Mouse (Mus musculus) hindbrain, postnatal 0 days (tissue): Measurements from ENCODE around the gene Lonp2. TPM values are rescaled to one million over a fixed set of nuclear protein-coding genes. Genes with fewer than 3 reads are reported as not detected.
A peak's percentile ranks its signal among the peaks of the same experiment; 100 is the strongest.

Experiments
- ATAC-seq: fragments of 200-750 bp; cut with Nextera tagmentation; 2 replicates; pipeline ENCODE4 v1.8.0; 2017; ENCODE audit warnings: mild to moderate bottlenecking, moderate TSS enrichment, moderate library complexity
- DNase-seq: peaks from one replicate; pipeline ENCODE4 v3.0.0-alpha.2; 2015; ENCODE audit warnings: low spot score
- H3K27ac ChIP-seq: fragments of 300-500 bp; sonication (generic); 2 replicates; pipeline ENCODE4 v1.5.1; 2014; ENCODE audit warnings: mild to moderate bottlenecking
- H3K27me3 ChIP-seq: fragments of 300-500 bp; sonication (generic); 2 replicates; pipeline ENCODE4 v1.6.1; 2014; ENCODE audit warnings: low read length, mixed read lengths; ENCODE audit not compliant: insufficient read depth
- H3K36me3 ChIP-seq: fragments of 300-500 bp; sonication (generic); 2 replicates; pipeline ENCODE4 v1.6.1; 2014; ENCODE audit warnings: low read length, mixed read lengths; ENCODE audit not compliant: insufficient read depth
- H3K4me1 ChIP-seq: fragments of 300-500 bp; sonication (generic); 2 replicates; pipeline ENCODE4 v1.6.1; 2014; ENCODE audit warnings: antibody characterized with exemption, low read length, mixed read lengths; ENCODE audit not compliant: insufficient read depth
- H3K4me2 ChIP-seq: fragments of 300-500 bp; sonication (generic); 2 replicates; pipeline ENCODE4 v1.6.1; 2014; ENCODE audit warnings: low read depth, mild to moderate bottlenecking, low read length, moderate library complexity, mixed read lengths
- H3K4me3 ChIP-seq: fragments of 300-500 bp; sonication (generic); 2 replicates; pipeline ENCODE4 v1.5.1; 2014; ENCODE audit warnings: low read length
- H3K9ac ChIP-seq: fragments of 300-500 bp; sonication (generic); replicated peaks from 2 replicates; pipeline ENCODE4 v1.6.1; 2014; ENCODE audit warnings: mild to moderate bottlenecking, low read length, moderate library complexity, mixed read lengths
- H3K9me3 ChIP-seq: fragments of 300-500 bp; sonication (generic); 2 replicates; pipeline ENCODE4 v1.6.1; 2016; ENCODE audit warnings: low read length, mixed read lengths
- CTCF ChIP-seq: IDR thresholded peaks from 2 replicates; pipeline ENCODE4 v1.5.1; 2016; ENCODE audit warnings: antibody characterized with exemption, control low read depth, low read depth
- WGBS: fragments of 180-500 bp; shearing (Covaris S2); extraction: QIAGEN DNeasy Blood & Tissue Kit; methylation state at CpG from one replicate; pipeline ENCODE4 v1.1.7; 2014; 5-methylcytosine and 5-hydroxymethylcytosine counted together
- polyA plus RNA-seq: library from polyadenylated mRNA; unstranded; fragments of >200 nt; fragmentation: Nextera tagmentation; extraction: Ambion mirVana; gene quantifications from 2 replicates; pipeline ENCODE4 v1.2.1, GENCODE M21; 2015
- total RNA-seq: library from RNA; depleted of rRNA; stranded (reverse); fragments of >200 nt; gene quantifications from 2 replicates; pipeline ENCODE4 v1.2.3, GENCODE M21; 2014

Gene Lonp2
- total and polyA plus RNA-seq, 2 experiments from 2014 or later, result 58.8 to 65.2 TPM

DNA sequence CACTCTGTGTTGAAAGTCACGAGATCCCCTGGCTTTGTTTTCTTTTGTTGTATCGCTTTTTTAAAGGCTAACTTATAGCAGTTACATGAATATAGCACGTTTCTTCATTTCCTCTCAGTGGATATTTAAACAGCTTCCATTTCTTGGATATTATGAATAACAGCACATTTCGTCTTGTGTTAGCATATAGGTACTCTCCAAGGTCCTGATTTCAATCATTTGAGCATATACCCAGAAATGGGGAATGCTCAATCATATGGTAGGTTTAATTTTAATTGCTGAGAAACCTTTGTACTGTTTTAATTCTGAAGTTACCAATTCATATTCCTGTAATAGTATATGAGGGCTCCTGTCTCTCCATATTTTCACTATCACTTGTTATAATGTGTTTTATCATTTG lies 15.1 kb downstream of the Lonp2 start:
- H3K9ac ChIP-seq, result no peak overlapping the region
- H3K9me3 ChIP-seq, result no peaks in the 10 kb centered on the region
- H3K4me2 ChIP-seq, result no peak overlapping the region
- no peak overlapping the region for H3K4me3 ChIP-seq
- TF ChIP-seq CTCF, result no peak
- no peak overlapping the region for H3K27ac ChIP-seq
- no peaks in the 10 kb centered on the region for H3K27me3 ChIP-seq
- ATAC-seq (no peak), DNase-seq (no peak)
- WGBS, result 89% methylated on average over 4 of the region's 4 CpGs
- no peaks in the 10 kb centered on the region for H3K4me1 ChIP-seq
- peaks cover 33% of the 10 kb centered on the region for H3K36me3 ChIP-seq

DNA sequence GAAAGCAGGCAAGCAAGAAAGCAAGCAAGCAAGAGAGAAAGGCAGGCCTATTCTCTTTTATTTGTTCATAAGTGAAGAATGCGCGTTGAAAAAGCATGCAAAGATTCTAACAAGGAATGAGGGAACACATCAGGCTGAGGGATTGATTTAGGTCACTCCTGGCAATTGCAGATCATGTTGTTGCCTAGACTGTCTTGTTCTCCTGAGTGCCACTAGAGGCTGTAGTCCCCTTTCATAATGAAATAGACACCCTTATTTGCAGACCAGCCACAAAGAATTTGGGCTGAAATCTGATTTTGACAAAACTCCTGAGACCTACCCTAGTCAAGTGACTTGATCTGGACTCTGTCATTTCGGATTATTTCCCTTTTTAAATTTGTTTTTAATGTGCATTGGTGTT lies 18.8 kb downstream of the Lonp2 start:
- H3K27ac ChIP-seq, result no peak overlapping the region
- H3K36me3 ChIP-seq, result peaks cover 18% of the 10 kb centered on the region
- WGBS, result 80% methylated on average over 3 of the region's 3 CpGs
- DNase-seq, result peak; percentile 34
- H3K9ac ChIP-seq, result no peak overlapping the region
- peak; percentile 72 for TF ChIP-seq CTCF
- H3K4me3 ChIP-seq, result no peak overlapping the region
- no peaks in the 10 kb centered on the region for H3K27me3 ChIP-seq
- no peaks in the 10 kb centered on the region for H3K9me3 ChIP-seq
- no peak for ATAC-seq
- H3K4me2 ChIP-seq, result no peak overlapping the region
- no peaks in the 10 kb centered on the region for H3K4me1 ChIP-seq

DNA sequence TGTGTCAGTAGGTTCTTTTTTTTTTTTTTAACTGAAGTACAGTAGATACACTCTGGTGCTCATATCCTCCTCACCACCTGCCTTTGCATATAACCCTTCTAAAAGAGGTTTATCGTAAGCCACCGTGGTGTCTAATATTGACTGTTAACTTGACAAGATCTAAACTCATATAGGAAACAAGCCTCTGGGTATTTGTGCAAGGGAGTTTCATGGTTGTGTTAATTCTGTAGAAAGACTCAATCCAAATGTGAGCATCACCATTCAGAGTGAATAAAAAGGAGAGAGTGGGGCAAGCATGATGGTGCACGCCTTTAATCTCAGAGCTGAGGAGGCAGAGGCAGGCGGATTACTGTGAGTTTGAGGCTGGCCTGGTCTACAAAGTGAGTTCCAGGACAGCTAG lies 20.8 kb downstream of the Lonp2 start:
- H3K4me2 ChIP-seq, result no peak overlapping the region
- H3K27me3 ChIP-seq, result no peaks in the 10 kb centered on the region
- no peak for TF ChIP-seq CTCF
- ATAC-seq (no peak), DNase-seq (no peak)
- 93% methylated on average over 4 of the region's 4 CpGs for WGBS
- no peak overlapping the region for H3K9ac ChIP-seq
- no peaks in the 10 kb centered on the region for H3K4me1 ChIP-seq
- H3K36me3 ChIP-seq, result peaks cover under 1% of the 10 kb centered on the region; the same call in 1 of the 2 replicates
- H3K9me3 ChIP-seq, result no peaks in the 10 kb centered on the region
- no peak overlapping the region for H3K27ac ChIP-seq
- no peak overlapping the region for H3K4me3 ChIP-seq

DNA sequence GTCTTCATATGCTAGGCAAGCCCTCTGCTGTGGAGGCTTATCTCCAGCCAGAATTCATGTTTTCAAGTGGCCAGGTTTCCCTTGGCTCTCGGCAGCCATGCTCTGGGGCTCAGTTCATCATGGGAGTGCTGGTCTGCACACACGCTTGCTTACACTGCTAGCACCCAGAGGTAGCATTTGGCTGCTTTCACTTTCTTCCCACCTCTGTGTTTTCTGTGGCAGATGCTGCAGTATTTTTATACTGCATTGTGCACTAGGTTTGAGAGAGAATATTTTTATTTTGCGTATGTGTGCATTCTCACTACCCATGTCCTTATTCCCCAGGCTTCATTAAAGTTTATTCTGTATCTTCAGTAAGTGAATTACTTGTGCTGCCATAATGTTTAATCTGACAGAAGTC lies 23.9 kb downstream of the Lonp2 start:
- ATAC-seq (no peak), DNase-seq (no peak)
- no peaks in the 10 kb centered on the region for H3K9me3 ChIP-seq
- no peak overlapping the region for H3K9ac ChIP-seq
- H3K4me1 ChIP-seq, result no peaks in the 10 kb centered on the region
- no peak overlapping the region for H3K4me2 ChIP-seq
- TF ChIP-seq CTCF, result no peak
- H3K4me3 ChIP-seq, result no peak overlapping the region
- H3K27me3 ChIP-seq, result no peaks in the 10 kb centered on the region
- no peak overlapping the region for H3K27ac ChIP-seq
- 0 out of 2 replicates have a peak, but pooled peaks cover under 1% of the 10 kb centered on the region for H3K36me3 ChIP-seq
- WGBS, result 87% methylated on average over 3 of the region's 3 CpGs

DNA sequence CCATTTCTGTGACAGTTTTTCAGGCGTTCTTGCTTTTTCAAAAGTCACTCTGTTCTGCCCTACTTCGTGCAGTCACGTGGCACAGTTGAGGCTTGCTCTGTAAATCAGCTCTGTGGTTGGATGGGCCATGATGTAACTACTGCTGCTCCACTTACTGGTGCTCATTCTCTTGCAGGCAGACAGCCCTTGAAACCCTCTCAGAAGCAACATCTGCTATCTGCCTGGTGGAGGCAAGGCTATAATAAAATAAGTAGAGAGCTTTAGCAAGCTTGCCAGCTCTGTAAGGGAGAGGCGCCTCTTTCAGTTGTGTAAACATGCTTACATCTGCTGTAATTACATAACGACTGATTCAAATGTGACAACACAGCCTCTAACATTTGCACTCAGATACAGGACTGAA lies 27.6 kb downstream of the Lonp2 start:
- Histone ChIP-seq H3K27me3 (no peaks in the 10 kb centered on the region), H3K36me3 (peaks cover 13% of the 10 kb centered on the region; the same call in 1 of the 2 replicates), H3K9ac (no peak overlapping the region), H3K4me1 (no peaks in the 10 kb centered on the region), H3K27ac (no peak overlapping the region), H3K4me3 (no peak overlapping the region), H3K9me3 (no peaks in the 10 kb centered on the region), H3K4me2 (no peak overlapping the region)
- TF ChIP-seq CTCF, result no peak
- no peak for ATAC-seq
- DNase-seq, result no peak
- 74% methylated on average over 5 of the region's 5 CpGs for WGBS

DNA sequence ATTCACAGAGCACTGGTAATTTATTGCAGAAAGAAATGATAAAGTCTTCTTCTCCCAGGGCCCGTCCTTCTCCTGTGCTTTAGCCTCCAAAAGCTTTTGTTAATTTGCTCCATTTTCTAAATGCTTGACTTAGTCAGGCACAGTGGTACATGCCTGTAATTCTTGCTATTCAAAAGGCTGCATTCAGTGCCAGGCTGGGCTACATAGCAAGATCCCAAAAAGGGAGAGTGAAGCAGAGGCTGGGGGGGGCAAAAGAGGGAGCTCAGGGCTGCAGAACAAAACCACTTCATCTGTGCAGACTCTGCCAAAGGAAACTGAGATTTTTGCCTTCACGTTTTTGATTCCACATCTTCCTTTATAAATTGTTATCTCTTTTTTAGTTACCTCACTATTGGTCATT lies 28.7 kb downstream of the Lonp2 start:
- Histone ChIP-seq H3K9me3 (no peaks in the 10 kb centered on the region), H3K9ac (no peak overlapping the region), H3K4me2 (no peak overlapping the region), H3K4me1 (no peaks in the 10 kb centered on the region), H3K4me3 (no peak overlapping the region), H3K36me3 (peaks cover 13% of the 10 kb centered on the region; the same call in 1 of the 2 replicates), H3K27ac (no peak overlapping the region), H3K27me3 (no peaks in the 10 kb centered on the region)
- TF ChIP-seq CTCF, result no peak
- DNase-seq (no peak), ATAC-seq (no peak)
- 62% methylated on average over 2 of the region's 2 CpGs for WGBS

DNA sequence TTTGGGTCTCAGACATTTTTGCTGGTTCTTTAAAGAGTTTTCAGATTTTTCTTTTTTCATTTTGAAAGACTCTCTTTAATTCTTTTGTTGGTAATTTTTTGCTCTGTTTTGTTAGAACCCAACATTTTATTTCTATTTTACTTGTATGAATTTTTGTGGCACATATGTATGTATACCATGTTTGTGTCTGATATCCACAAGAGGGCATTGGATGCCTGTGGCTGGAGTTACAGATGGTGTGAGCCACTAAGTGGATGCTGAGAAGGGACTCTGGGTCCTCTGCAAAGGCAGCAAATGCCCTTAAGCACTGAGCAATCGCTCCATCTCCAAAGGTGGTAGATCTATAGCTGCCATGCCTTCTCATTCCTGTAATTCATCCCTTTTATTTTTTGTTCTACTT lies 30.7 kb downstream of the Lonp2 start:
- Histone ChIP-seq H3K9me3 (no peaks in the 10 kb centered on the region), H3K36me3 (peaks cover 16% of the 10 kb centered on the region), H3K4me3 (no peak overlapping the region), H3K27me3 (no peaks in the 10 kb centered on the region), H3K4me2 (no peak overlapping the region), H3K4me1 (no peaks in the 10 kb centered on the region), H3K9ac (no peak overlapping the region), H3K27ac (no peak overlapping the region)
- DNase-seq, result no peak
- 80% methylated on average over 1 of the region's 1 CpGs for WGBS
- TF ChIP-seq CTCF, result peak; percentile 46
- no peak for ATAC-seq
